Mouse (Mus musculus) embryonic fibroblast, embryonic 13.5 days (primary cell): ENCODE data around the gene Micall1.

Experiments used
- CTCF ChIP-seq: IDR thresholded peaks from 2 replicates; pipeline ENCODE4 v1.5.1; 2011; ENCODE audit warnings: mild to moderate bottlenecking, control low read depth, low read length, moderate library complexity, borderline replicate concordance; ENCODE audit not compliant: insufficient read depth
- POLR2A ChIP-seq: IDR thresholded peaks from 2 replicates; pipeline ENCODE4 v1.6.1; 2011; ENCODE audit warnings: low read depth, mild to moderate bottlenecking, control low read depth, low read length, moderate library complexity

- no peak for TF ChIP-seq CTCF
- no peak for TF ChIP-seq POLR2A
Measured at GRCm38 (mm10) chr15:79162301-79162700, 53.6 kb downstream of the Micall1 start.
